Mouse (Mus musculus): ENCODE measurements at regions not wholly inside any gene's neighbourhood (a gene's known extent, or its start where the extent isn't known, plus 50 kb on each side); places are given as distances from the start of the nearest gene placed in this dataset.

GRCm38 (mm10) chr13:18476311-18476710 lies 78.8 kb upstream of the Pou6f2 start:
- TF ChIP-seq CTCF (conservative IDR thresholded peaks at IDR 0.05; ENCODE audit: low read length) (no peak), NANOG (IDR thresholded peaks at IDR 0.05; ENCODE audit: borderline replicate concordance, low read length) (no peak), POU5F1 (IDR thresholded peaks at IDR 0.05; ENCODE audit: borderline replicate concordance, low read length) (no peak)
